Mouse (Mus musculus) bone marrow macrophage, adult 2 months (primary cell): ENCODE results near the gene Dkkl1. TPM values are rescaled to one million over a fixed set of nuclear protein-coding genes. Genes with fewer than 3 reads are reported as not detected.
"Not testable (repeated sequence)": the region's sequence is repeated elsewhere in the genome, so short reads cannot be mapped to it uniquely, and the experiment has no call there.

Experiments
- H3K27ac ChIP-seq: 2 replicates; pipeline ENCODE4 v1.5.1; 2012; ENCODE audit warnings: low read depth, low read length; ENCODE audit not compliant: insufficient read depth
- H3K4me1 ChIP-seq: 2 replicates; pipeline ENCODE4 v1.6.1; 2012; ENCODE audit warnings: low read length; ENCODE audit not compliant: control insufficient read depth, insufficient read depth
- H3K4me3 ChIP-seq: 2 replicates; pipeline ENCODE4 v1.5.1; 2012; ENCODE audit warnings: mild to moderate bottlenecking, low read length, moderate library complexity; ENCODE audit not compliant: insufficient read depth
- CTCF ChIP-seq: IDR thresholded peaks from 2 replicates; pipeline ENCODE4 v1.5.1; 2012; ENCODE audit warnings: low read depth, mild to moderate bottlenecking, low read length, moderate library complexity
- POLR2A ChIP-seq: IDR thresholded peaks from 2 replicates; pipeline ENCODE4 v1.6.1; 2012; ENCODE audit warnings: mild to moderate bottlenecking, low read depth, low read length, borderline replicate concordance
- polyA plus RNA-seq: library from polyadenylated mRNA; stranded (reverse); fragments of >200 nt; gene quantifications from 2 replicates; pipeline ENCODE4 v1.2.4, GENCODE M21; 2012; ENCODE audit not compliant: missing spikeins, insufficient read depth, insufficient read length

Gene Dkkl1
- polyA plus RNA-seq, 1 experiment = not detected

GRCm38 (mm10) chr7:45182199-45182601 lies 29.7 kb downstream of the Dkkl1 start:
- no peak for TF ChIP-seq CTCF
- TF ChIP-seq POLR2A = no peak
- H3K4me1 ChIP-seq = peaks cover 7% of the 10 kb centered on the region
- no peak overlapping the region for H3K27ac ChIP-seq
- H3K4me3 ChIP-seq = peak overlapping the region; percentile 46

DNA sequence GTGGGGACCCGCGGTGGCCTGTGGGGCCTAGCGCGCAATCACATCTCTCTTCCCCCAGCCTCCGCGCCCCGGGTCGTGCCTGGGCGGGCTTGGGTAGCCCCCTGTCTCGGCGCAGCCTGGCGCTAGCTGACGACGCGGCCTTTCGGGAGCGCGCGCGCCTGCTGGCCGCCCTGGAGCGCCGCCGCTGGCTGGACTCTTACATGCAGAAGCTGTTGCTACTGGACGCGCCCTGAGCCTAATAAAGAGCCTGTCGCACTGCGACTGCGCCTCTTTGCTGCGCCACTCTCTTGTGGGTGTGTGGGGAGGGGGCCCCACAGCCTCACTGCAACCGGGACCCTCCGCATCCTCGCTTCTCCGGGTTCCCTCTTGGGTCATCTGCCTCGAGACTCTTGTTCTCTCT lies 30.4 kb downstream of the Dkkl1 start:
- Histone ChIP-seq H3K4me3 (no peak overlapping the region), H3K27ac (no peak overlapping the region), H3K4me1 (peaks cover 7% of the 10 kb centered on the region)
- TF ChIP-seq POLR2A (no peak), CTCF (no peak)

DNA sequence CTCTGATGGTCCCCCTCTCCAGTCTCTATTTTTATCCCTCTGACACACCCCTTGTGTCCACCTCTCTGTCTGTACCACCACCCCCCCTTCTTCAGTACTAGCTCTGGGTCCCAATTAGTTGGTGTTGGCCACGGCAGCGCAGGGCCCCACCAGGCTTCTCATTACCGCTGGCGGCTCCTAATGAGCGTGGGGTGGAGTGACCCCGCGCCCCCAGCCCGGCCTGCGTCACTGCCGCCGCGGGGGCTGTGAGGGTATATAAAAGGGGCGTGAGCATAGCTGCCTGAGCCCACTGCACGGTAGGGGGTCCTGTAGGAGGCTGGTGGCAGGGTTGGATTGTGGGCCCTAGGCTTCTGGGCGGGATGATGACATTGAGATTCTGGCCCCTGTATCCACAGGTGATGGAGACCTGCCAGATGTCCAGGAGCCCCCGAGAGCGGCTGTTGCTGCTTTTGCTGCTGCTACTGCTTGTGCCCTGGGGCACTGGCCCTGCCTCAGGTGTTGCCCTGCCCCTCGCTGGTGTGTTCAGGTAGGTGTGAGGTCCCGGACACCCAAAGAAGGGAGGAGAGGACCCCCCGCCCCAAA lies 31.0 kb downstream of the Dkkl1 start, which contains the start of gene Pth2:
TSS of gene Pth2 (plus strand) at position 100 of the 582 bp plus-strand sequence.
- H3K4me1 ChIP-seq = peaks cover 7% of the 10 kb centered on the region
- no peak within 1 kb of the TSS for H3K4me3 ChIP-seq
- no peak within 1 kb of the TSS for H3K27ac ChIP-seq
- TF ChIP-seq POLR2A (no peak), CTCF (no peak)

GRCm38 (mm10) chr7:45179469-45179868 lies 32.5 kb downstream of the Dkkl1 start, which contains the start of gene Gfy:
TSS of gene Gfy (minus strand) at chr7:45179569.
- H3K27ac ChIP-seq = no peak within 1 kb of the TSS
- peaks cover 7% of the 10 kb centered on the region for H3K4me1 ChIP-seq
- TF ChIP-seq POLR2A (no peak), CTCF (no peak)

GRCm38 (mm10) chr7:45178550-45178949 lies 33.4 kb downstream of the Dkkl1 start:
- Histone ChIP-seq H3K4me1 (peaks cover 7% of the 10 kb centered on the region), H3K27ac (no peak overlapping the region), H3K4me3 (no peak overlapping the region)
- TF ChIP-seq POLR2A (no peak), CTCF (no peak)

More at GRCm38 (mm10) chr7:45179469-45179868, 32.5 kb downstream of the Dkkl1 start, which contains the start of gene Gfy:
- no peak within 1 kb of the TSS for H3K4me3 ChIP-seq

GRCm38 (mm10) chr7:45176356-45176755 lies 35.6 kb downstream of the Dkkl1 start:
- Histone ChIP-seq H3K4me3 (no peak overlapping the region), H3K27ac (no peak overlapping the region), H3K4me1 (no peaks in the 10 kb centered on the region)
- no peak for TF ChIP-seq POLR2A
- no peak for TF ChIP-seq CTCF

- Histone ChIP-seq H3K4me1 (no peaks in the 10 kb centered on the region), H3K27ac (no peak overlapping the region), H3K4me3 (no peak overlapping the region)
- TF ChIP-seq POLR2A (no peak), CTCF (no peak)
These were observed 36.0 kb downstream of the Dkkl1 start for GRCm38 (mm10) chr7:45175929-45176328.

- Histone ChIP-seq H3K4me3 (no peak overlapping the region), H3K4me1 (no peaks in the 10 kb centered on the region), H3K27ac (no peak overlapping the region)
- no peak for TF ChIP-seq POLR2A
- no peak for TF ChIP-seq CTCF
These were observed 36.5 kb downstream of the Dkkl1 start for GRCm38 (mm10) chr7:45175398-45175797.

DNA sequence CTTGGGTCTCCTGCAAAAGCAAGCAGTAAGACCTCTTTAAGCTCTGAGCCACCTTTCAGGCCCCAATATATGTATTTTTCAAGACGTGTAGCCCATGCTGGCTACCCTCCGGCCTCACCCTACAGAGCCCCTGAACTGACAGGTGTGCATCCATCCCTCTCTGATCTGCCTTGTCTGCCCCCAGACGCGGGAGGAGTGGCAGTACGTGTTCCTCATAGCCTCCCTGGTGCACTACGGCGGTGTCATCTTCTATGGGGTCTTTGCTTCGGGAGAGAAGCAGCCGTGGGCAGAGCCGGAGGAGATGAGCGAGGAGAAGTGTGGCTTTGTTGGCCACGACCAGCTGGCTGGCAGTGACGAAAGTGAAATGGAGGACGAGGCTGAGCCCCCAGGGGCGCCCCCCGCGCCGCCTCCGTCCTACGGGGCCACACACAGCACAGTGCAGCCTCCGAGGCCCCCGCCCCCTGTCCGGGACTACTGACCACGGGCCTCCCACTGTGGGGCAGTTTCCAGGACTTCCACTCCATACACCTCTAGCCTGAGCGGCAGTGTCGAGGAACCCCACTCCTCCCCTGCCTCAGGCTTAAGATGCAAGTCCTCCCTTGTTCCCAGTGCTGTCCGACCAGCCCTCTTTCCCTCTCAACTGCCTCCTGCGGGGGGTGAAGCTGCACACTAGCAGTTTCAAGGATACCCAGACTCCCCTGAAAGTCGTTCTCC lies 37.2 kb downstream of the Dkkl1 start:
- TF ChIP-seq POLR2A (no peak), CTCF (no peak)
- H3K4me3 ChIP-seq = no peak overlapping the region
- H3K27ac ChIP-seq = no peak overlapping the region
- no peaks in the 10 kb centered on the region for H3K4me1 ChIP-seq

- H3K27ac ChIP-seq, H3K4me1 ChIP-seq, H3K4me3 ChIP-seq: not testable (repeated sequence)
These were observed 38.2 kb downstream of the Dkkl1 start for GRCm38 (mm10) chr7:45173772-45174171.
